Mouse (Mus musculus) kidney, adult 2 months (tissue): ENCODE results near the gene Desi1.

Experiments used
- CTCF ChIP-seq: fragments of 200-500 bp; conservative IDR thresholded peaks from 2 replicates; pipeline ENCODE4 v1.5.1; 2011; ENCODE audit warnings: low read depth, mild to moderate bottlenecking, control low read depth, low read length, moderate library complexity, mixed read lengths; ENCODE audit not compliant: insufficient read depth, insufficient read length
- POLR2A ChIP-seq: fragments of 200-500 bp; IDR thresholded peaks from one replicate; pipeline ENCODE4 v1.6.1; 2011; ENCODE audit warnings: low read depth, low read length, control low read depth

DNA sequence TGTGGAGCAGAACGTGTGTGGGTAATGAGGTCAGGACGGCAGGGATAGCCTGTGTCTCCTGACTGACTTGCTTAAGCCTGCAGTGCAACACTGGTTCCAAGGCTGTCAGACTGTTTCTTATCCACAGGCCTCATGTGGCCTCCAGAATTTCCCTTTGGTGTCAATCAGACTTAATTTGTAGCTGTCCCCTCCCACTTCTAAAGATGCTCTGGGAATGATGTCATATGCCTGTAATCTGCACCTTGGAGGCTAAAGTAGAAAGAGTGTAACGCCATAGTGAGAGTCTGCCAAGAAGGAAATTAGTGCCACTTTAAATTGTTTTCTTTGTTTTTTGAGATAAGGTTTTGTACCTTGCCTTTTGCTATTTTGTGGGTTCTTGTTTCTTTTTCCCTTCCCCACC is 14.4 kb downstream of the Desi1 start:
- TF ChIP-seq POLR2A (no peak), CTCF (no peak)
